Mouse (Mus musculus) neural tube, embryonic 12.5 days (tissue): ENCODE data around the gene Mlh3. TPM values are rescaled to one million over a fixed set of nuclear protein-coding genes. Genes with fewer than 3 reads are reported as not detected.

ENCODE experiments used
- ATAC-seq: fragments of 200-750 bp; cut with Nextera tagmentation; 2 replicates; pipeline ENCODE4 v1.8.0; 2017; ENCODE audit warnings: low read depth, mild to moderate bottlenecking, moderate TSS enrichment, moderate library complexity; ENCODE audit not compliant: low FRiP score
- H3K27ac ChIP-seq: fragments of 300-500 bp; sonication (generic); 2 replicates; pipeline ENCODE4 v1.5.1; 2016
- H3K27me3 ChIP-seq: fragments of 300-500 bp; sonication (generic); replicated peaks from 2 replicates; pipeline ENCODE4 v1.6.1; 2016; ENCODE audit warnings: mild to moderate bottlenecking
- H3K36me3 ChIP-seq: fragments of 300-500 bp; sonication (generic); 2 replicates; pipeline ENCODE4 v1.6.1; 2016; ENCODE audit warnings: mild to moderate bottlenecking
- H3K4me1 ChIP-seq: fragments of 300-500 bp; sonication (generic); 2 replicates; pipeline ENCODE4 v1.6.1; 2016
- H3K4me2 ChIP-seq: fragments of 300-500 bp; sonication (generic); replicated peaks from 2 replicates; pipeline ENCODE4 v1.6.1; 2016; ENCODE audit warnings: mild to moderate bottlenecking
- H3K4me3 ChIP-seq: fragments of 300-500 bp; sonication (generic); 2 replicates; pipeline ENCODE4 v1.5.1; 2016
- H3K9ac ChIP-seq: fragments of 300-500 bp; sonication (generic); 2 replicates; pipeline ENCODE4 v1.6.1; 2016; ENCODE audit warnings: mild to moderate bottlenecking
- H3K9me3 ChIP-seq: fragments of 300-500 bp; sonication (generic); 2 replicates; pipeline ENCODE4 v1.6.1; 2016; ENCODE audit warnings: mild to moderate bottlenecking
- WGBS: fragments of 180-500 bp; shearing (Covaris S2); methylation state at CpG from one replicate; pipeline ENCODE4 v1.1.7; 2016; 5-methylcytosine and 5-hydroxymethylcytosine counted together
- polyA plus RNA-seq: library from polyadenylated mRNA; unstranded; fragments of >200 nt; fragmentation: Nextera tagmentation; extraction: Ambion mirVana; gene quantifications from 2 replicates; pipeline ENCODE4 v1.2.1, GENCODE M21; 2016

Mlh3 gene
- 8.3 and 9.0 TPM in 2 replicates for polyA plus RNA-seq

GRCm38 (mm10) chr12:85270319-85270718 lies at the start of gene Mlh3:
Gene Mlh3, minus strand, starts transcription at chr12:85270599.
- Histone ChIP-seq H3K27me3 (no peaks in the 10 kb centered on the region), H3K9me3 (no peaks in the 10 kb centered on the region), H3K9ac (peak within 1 kb of the TSS; percentile 60), H3K4me3 (peak within 1 kb of the TSS; percentile 47), H3K4me1 (peaks cover 3% of the 10 kb centered on the region; the same call in 1 of the 2 replicates), H3K4me2 (peak within 1 kb of the TSS; percentile 62), H3K36me3 (peaks cover 3% of the 10 kb centered on the region; the same call in 1 of the 2 replicates), H3K27ac (peak within 1 kb of the TSS; percentile 70; the same call in 1 of the 2 replicates)
- ATAC-seq: peak; percentile 96
- WGBS: under 1% methylated on average over 35 of the region's 35 CpGs

- H3K27ac ChIP-seq: no peak overlapping the region
- H3K9ac ChIP-seq: no peak overlapping the region
- H3K4me2 ChIP-seq: no peak overlapping the region
- no peak for ATAC-seq
- WGBS: 93% methylated on average over 3 of the region's 3 CpGs
- H3K27me3 ChIP-seq: no peaks in the 10 kb centered on the region
- H3K4me1 ChIP-seq: no peaks in the 10 kb centered on the region
- no peak overlapping the region for H3K4me3 ChIP-seq
- H3K36me3 ChIP-seq: peaks cover 90% of the 10 kb centered on the region
- H3K9me3 ChIP-seq: no peaks in the 10 kb centered on the region
Observed at GRCm38 (mm10) chr12:85308651-85309050, 38.3 kb upstream of the Mlh3 start.

DNA sequence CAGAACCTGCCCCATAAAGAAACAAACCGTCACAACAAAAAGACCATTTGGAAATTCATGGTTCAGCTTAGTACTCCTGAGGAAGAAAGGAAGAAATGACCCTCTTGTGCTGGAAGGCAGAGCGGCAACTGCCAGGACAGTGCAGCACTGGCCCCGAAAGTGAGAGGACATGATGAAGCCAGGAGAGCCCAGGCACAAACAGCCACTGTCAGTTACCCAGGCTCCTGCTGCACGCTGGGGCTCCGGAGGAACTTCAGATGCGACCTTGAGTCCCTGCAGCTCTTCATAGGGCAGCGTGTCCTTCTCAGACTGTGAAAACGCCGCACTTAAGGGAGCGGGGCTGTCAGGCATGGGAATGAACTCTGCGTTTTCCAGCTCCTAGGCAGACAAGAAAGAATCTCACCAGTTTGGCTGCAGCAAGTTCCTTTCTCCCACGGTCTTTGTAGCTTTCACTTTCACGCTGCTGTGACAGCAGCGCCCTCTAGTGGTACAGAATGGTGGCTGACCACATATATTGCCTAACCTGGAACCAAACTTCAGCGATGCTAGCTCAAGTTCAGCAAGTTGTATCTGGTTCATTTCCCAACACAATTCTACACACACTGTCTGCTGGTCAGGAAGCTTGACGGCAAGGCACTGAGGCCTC lies 35.0 kb upstream of the Mlh3 start:
- ATAC-seq: no peak
- Histone ChIP-seq H3K4me2 (no peak overlapping the region), H3K27ac (no peak overlapping the region), H3K9me3 (no peaks in the 10 kb centered on the region), H3K36me3 (peaks cover 88% of the 10 kb centered on the region), H3K4me1 (no peaks in the 10 kb centered on the region), H3K27me3 (no peaks in the 10 kb centered on the region), H3K4me3 (no peak overlapping the region), H3K9ac (no peak overlapping the region)
- WGBS: 48% methylated on average over 16 of the region's 16 CpGs

DNA sequence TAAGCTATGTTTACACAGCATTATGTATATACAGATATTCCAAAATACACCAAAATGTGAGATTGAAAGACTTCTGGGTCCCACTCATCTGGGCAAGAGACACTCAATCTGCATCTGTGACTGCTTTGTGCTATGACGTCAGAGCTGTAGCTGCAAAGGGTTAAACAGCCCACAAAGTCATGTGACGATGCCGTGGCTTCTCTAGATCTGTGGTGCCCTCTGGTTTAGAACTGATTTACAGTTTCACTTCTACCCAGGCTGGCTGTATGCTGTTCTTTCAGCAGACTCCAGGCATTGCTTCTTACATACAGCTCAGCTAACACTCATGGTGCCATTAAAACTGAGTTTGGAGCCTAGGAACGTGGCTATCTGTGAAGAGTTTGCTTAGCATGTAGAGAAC lies 34.3 kb upstream of the Mlh3 start:
- 77% methylated on average over 4 of the region's 4 CpGs for WGBS
- Histone ChIP-seq H3K36me3 (peaks cover 88% of the 10 kb centered on the region), H3K4me2 (no peak overlapping the region), H3K4me1 (no peaks in the 10 kb centered on the region), H3K27ac (no peak overlapping the region), H3K9ac (no peak overlapping the region), H3K27me3 (no peaks in the 10 kb centered on the region), H3K9me3 (no peaks in the 10 kb centered on the region), H3K4me3 (no peak overlapping the region)
- ATAC-seq: no peak

DNA sequence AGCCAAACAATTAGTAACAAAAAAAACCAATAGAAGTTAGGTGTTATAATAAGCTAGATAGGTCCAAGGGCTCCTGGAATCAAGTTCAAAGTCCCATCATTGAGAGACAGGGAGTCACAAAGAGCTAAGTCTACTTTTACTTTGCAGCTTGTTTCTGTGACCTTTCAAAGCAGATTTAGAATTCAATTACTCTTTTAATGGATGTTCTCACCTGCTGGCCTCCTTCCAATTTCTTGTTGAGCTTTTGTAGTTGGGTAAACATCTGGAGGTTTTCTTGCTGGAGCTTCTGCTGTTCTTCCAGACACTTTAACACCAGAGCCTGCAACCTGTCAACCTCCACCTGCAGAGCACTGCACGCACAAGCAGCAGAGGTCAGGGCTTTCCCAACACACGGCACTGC lies 32.9 kb upstream of the Mlh3 start:
- no peak for ATAC-seq
- H3K36me3 ChIP-seq: peaks cover 80% of the 10 kb centered on the region
- peaks cover 7% of the 10 kb centered on the region; the same call in 1 of the 2 replicates for H3K4me1 ChIP-seq
- H3K27me3 ChIP-seq: no peaks in the 10 kb centered on the region
- WGBS: 69% methylated on average over 2 of the region's 2 CpGs
- no peak overlapping the region for H3K4me2 ChIP-seq
- no peak overlapping the region for H3K9ac ChIP-seq
- no peak overlapping the region for H3K4me3 ChIP-seq
- H3K27ac ChIP-seq: no peak overlapping the region
- H3K9me3 ChIP-seq: no peaks in the 10 kb centered on the region

- H3K36me3 ChIP-seq: peaks cover 40% of the 10 kb centered on the region
- WGBS: 69% methylated on average over 1 of the region's 1 CpGs
- no peak overlapping the region for H3K4me2 ChIP-seq
- peaks cover 14% of the 10 kb centered on the region for H3K4me1 ChIP-seq
- H3K9ac ChIP-seq: no peak overlapping the region
- no peaks in the 10 kb centered on the region for H3K27me3 ChIP-seq
- no peak overlapping the region for H3K4me3 ChIP-seq
- no peak for ATAC-seq
- H3K9me3 ChIP-seq: peaks cover 3% of the 10 kb centered on the region; the same call in 1 of the 2 replicates
- H3K27ac ChIP-seq: no peak overlapping the region
Observed at GRCm38 (mm10) chr12:85298835-85299180, 28.4 kb upstream of the Mlh3 start.

- Histone ChIP-seq H3K4me2 (no peak overlapping the region), H3K27ac (no peak overlapping the region), H3K4me1 (peaks cover 14% of the 10 kb centered on the region), H3K9ac (no peak overlapping the region), H3K4me3 (no peak overlapping the region), H3K36me3 (peaks cover 36% of the 10 kb centered on the region), H3K9me3 (peaks cover 3% of the 10 kb centered on the region; the same call in 1 of the 2 replicates), H3K27me3 (no peaks in the 10 kb centered on the region)
- WGBS: 38% methylated on average over 11 of the region's 11 CpGs
- ATAC-seq: no peak
Observed at GRCm38 (mm10) chr12:85298127-85298834, 27.9 kb upstream of the Mlh3 start.

DNA sequence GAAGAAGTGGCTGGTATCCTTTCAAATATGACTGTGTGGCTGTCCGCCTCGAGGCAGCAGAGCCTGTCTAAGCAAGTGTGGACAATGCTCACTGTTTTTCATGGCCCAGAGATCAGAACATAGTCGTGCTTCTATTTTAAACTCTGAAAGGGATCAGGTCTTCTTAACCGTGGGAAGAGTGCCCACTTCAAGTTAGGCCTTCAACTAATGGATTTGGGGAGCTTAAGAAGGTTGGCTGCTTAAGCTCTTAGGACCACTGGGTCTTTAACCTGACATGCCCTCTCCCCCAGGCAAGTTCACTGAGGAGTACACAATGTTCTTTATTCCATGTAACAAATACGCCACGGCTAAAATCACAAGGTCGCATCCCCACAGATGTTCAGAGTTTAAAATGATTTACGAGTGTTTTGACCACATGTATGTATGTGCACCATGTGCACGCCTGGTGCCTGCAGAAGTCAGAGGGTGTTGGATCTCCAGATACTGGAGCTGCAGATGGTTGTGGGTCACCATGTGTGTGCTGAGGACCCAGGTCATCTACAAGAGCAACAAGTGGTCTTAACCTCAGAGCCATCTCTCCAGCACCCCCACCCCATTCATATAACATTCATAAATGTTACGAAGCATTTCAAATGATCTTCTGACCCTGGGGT lies 27.1 kb upstream of the Mlh3 start:
- H3K27me3 ChIP-seq: no peaks in the 10 kb centered on the region
- H3K9me3 ChIP-seq: peaks cover 3% of the 10 kb centered on the region; the same call in 1 of the 2 replicates
- ATAC-seq: no peak
- H3K4me3 ChIP-seq: no peak overlapping the region
- no peak overlapping the region for H3K9ac ChIP-seq
- peaks cover 14% of the 10 kb centered on the region for H3K4me1 ChIP-seq
- H3K4me2 ChIP-seq: no peak overlapping the region
- WGBS: 75% methylated on average over 10 of the region's 10 CpGs
- H3K27ac ChIP-seq: no peak overlapping the region
- peaks cover 31% of the 10 kb centered on the region for H3K36me3 ChIP-seq

- H3K27me3 ChIP-seq: no peaks in the 10 kb centered on the region
- no peak overlapping the region for H3K27ac ChIP-seq
- no peak overlapping the region for H3K9ac ChIP-seq
- peaks cover 14% of the 10 kb centered on the region for H3K4me1 ChIP-seq
- 71% methylated on average over 5 of the region's 5 CpGs for WGBS
- no peak overlapping the region for H3K4me2 ChIP-seq
- peaks cover 3% of the 10 kb centered on the region; the same call in 1 of the 2 replicates for H3K9me3 ChIP-seq
- H3K4me3 ChIP-seq: no peak overlapping the region
- ATAC-seq: no peak
- peaks cover 27% of the 10 kb centered on the region for H3K36me3 ChIP-seq
Observed at GRCm38 (mm10) chr12:85296915-85297314, 26.5 kb upstream of the Mlh3 start.

- 93% methylated on average over 2 of the region's 2 CpGs for WGBS
- H3K4me2 ChIP-seq: no peak overlapping the region
- ATAC-seq: no peak
- H3K4me3 ChIP-seq: no peak overlapping the region
- no peak overlapping the region for H3K9ac ChIP-seq
- H3K27ac ChIP-seq: no peak overlapping the region
- no peaks in the 10 kb centered on the region for H3K27me3 ChIP-seq
- H3K36me3 ChIP-seq: peaks cover 12% of the 10 kb centered on the region; the same call in 1 of the 2 replicates
- peaks cover 14% of the 10 kb centered on the region for H3K4me1 ChIP-seq
- H3K9me3 ChIP-seq: peaks cover 3% of the 10 kb centered on the region; the same call in 1 of the 2 replicates
Observed at GRCm38 (mm10) chr12:85295506-85295905, 25.1 kb upstream of the Mlh3 start.

GRCm38 (mm10) chr12:85292906-85293305 lies 22.5 kb upstream of the Mlh3 start:
- H3K4me3 ChIP-seq: no peak overlapping the region
- H3K9me3 ChIP-seq: peaks cover 3% of the 10 kb centered on the region; the same call in 1 of the 2 replicates
- no peaks in the 10 kb centered on the region for H3K27me3 ChIP-seq
- no peak overlapping the region for H3K27ac ChIP-seq
- no peaks in the 10 kb centered on the region for H3K36me3 ChIP-seq
- ATAC-seq: no peak
- H3K4me1 ChIP-seq: peaks cover 17% of the 10 kb centered on the region
- no peak overlapping the region for H3K9ac ChIP-seq
- H3K4me2 ChIP-seq: no peak overlapping the region

- Histone ChIP-seq H3K9ac (no peak overlapping the region), H3K4me2 (no peak overlapping the region), H3K4me1 (peaks cover 14% of the 10 kb centered on the region), H3K27me3 (no peaks in the 10 kb centered on the region), H3K27ac (no peak overlapping the region), H3K36me3 (no peaks in the 10 kb centered on the region), H3K9me3 (peaks cover 3% of the 10 kb centered on the region; the same call in 1 of the 2 replicates), H3K4me3 (no peak overlapping the region)
- WGBS: 78% methylated on average over 6 of the region's 6 CpGs
- ATAC-seq: no peak
Observed at GRCm38 (mm10) chr12:85292288-85292687, 21.9 kb upstream of the Mlh3 start.
